Mouse (Mus musculus) brain, embryonic 18.5 days (tissue): ENCODE measurements around the gene Ebp.
A peak's percentile ranks its signal among the peaks of the same experiment; 100 is the strongest.

Experiments used
- DNase-seq: peaks from one replicate; pipeline ENCODE4 v3.0.0-alpha.2; 2012; ENCODE audit warnings: low read depth, low spot score

Gene Ebp

DNA sequence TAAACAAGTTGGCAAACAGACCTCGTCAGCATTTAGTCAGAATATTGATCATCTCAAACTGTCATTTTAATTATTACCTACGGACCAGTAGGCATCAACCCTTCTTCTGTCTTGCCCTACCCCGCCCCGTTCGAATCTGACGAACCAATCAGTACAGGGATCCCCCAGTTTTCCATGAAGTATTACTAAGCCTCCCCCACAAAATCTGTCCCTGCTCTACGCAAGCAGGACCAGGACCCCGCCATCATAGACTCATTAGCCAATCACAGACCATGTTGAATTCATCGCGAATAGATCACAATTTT is at the start of gene Ebp:
TSS of gene Ebp (minus strand) at position 94 of the 305 bp plus-strand sequence.
- DNase-seq: no peak

DNA sequence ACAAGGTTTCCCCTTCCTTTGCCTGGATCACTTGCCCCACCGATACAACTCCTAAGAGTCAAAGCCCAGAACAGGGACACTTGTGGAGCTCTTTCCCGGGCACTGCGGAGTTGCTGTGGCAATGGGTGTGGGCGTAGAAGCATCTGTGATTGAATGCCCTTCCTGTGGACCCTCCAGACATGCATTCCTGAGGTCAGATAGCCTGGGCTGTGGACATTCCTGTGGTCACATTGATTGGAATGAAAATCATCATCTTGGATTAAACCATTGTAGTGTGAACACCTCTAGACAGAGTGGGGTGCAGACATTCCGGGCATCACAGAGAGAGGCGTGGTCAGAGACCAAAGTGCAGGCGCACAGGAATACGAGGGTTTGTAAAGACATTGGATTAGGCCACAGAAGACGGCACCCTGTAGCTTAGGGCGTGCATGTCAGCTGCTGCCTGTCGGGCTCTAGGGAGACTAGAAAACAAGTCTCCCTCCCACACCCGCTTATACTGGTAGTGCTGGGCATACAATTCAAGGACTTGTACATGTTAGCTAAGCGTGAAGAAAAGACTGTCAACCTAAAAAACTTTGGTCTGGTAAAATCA is 45.6 kb upstream of the Ebp start:
- DNase-seq: no peak

DNA sequence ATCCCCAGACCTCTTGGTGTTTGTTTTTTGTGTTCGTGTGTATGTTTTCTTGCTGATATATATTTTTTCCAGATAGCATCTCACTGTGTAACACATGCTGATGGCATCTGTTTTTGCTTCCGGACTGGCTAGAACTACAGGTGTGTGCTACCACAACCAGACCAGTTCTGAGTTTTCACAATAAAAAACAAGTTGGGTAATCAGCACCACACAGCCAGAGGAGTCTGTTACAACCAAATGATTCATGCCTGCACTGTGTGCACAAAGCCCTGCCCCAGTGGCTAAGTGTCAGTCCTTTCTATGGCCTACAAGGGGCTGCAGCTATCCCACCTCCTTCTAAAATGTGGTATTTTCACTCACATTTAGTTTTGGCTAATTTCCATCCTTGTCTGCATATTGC is 43.4 kb upstream of the Ebp start:
- no peak for DNase-seq

DNA sequence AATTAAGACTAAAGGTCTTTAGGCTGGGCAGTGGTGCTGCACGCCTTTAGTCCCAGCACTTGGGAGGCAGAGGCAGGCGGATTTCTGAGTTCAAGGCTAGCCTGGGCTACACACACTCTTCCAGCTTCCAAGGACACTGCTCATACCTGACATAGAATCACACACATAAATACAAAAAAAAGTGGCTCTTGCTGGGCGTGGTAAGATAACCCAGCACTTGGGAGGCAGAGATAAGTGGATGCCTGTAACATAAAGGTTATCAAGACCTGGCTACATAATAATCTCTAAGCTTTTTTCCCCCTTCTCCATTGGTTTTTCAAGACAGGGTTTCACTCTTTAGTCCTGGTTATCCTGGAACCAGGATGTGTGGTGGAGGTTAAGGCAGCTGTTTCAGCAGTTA is 40.3 kb upstream of the Ebp start:
- no peak for DNase-seq

DNA sequence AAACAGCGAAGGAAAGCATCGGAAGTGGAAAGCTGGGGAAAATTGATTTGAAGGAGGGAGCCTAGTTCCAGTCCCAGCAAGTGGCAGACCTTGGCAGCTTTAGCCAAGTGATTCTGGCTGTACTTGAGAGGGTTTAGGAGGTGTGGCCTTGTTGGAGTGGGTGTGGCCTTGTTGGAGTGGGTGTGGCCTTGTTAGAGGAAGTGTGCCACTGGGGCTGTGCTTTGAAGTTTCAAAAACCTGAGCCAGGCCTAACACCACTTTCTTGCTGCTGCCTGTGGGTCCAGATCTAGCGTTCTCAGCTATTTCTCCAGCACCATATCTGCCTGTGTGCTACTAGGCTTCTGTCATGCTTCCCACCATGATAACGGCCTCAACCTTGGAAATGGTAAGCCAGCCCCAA is 37.0 kb upstream of the Ebp start:
- DNase-seq: no peak

DNA sequence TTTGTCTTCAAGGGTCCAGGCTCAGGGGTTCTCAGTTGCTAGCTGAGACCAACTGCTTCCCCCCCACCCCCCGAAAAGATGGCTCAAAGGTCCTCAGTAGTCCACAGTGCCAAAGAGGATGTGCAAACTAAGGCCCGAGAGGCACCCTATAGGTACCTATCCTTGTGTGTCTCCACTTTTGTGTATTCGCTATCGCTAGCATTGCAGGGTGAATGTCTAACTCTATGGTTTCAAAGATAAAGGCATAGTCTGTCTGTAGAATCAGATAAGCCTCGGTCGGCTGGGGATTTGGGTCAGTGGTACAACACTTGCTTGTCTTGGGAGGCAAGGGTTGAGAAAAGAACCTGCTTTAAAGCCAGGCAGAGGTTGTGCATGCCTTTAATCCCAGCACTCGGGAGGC is 30.2 kb upstream of the Ebp start:
- DNase-seq: no peak

DNA sequence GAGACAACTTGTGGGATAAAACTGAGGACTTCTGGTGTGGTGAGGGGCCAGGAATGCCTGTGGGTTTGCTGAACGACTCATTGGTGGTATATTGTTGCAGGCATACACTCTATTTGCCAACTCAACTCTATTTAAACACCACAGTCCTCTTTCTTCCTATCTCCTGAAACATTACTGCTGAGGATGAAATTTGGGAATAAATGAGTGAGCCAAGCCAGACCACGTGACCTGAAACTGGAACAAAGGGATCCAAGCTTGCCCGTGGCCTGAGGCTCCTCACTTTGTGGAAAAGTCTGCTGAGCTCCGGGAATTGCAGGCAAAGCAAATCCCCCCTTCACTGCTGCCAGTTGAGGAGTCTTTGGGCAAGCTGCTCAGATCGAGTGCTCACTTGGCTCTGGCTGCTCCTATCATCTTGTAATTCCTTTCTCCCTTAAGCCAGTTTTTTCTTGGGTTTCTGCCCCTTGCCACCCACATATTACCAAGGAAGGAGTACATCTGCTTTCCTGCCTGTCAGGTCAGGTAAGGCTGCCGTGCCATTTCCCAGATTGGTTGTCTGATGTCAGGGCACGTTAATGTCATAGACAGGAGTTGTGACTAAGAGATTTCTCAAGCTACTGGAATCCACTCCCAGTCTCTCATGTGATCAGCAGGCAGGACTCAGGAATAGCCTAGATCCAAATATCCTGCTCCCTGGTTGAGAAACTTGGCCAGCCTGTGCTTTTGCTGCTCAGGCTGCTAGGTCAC is 29.5 kb upstream of the Ebp start:
- DNase-seq: no peak

DNA sequence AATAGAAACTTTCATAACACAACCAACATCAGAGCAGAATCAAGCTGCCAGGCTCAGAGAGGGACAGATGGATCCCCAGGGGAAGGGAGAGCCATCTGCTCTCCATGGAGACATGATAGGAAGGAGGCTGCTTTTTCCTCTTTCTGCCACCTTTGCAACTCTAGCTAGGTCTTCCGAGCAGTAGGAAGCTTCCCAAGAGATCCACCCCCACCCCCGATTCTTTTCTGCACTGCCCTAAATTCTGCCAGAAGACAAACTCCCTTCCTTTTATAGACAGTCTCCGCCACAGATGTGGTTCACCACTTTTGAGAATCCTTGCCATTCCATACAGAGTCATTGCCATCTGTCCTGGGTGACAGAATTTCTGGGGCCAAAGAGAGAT is 29.0 kb upstream of the Ebp start:
- DNase-seq: no peak

DNA sequence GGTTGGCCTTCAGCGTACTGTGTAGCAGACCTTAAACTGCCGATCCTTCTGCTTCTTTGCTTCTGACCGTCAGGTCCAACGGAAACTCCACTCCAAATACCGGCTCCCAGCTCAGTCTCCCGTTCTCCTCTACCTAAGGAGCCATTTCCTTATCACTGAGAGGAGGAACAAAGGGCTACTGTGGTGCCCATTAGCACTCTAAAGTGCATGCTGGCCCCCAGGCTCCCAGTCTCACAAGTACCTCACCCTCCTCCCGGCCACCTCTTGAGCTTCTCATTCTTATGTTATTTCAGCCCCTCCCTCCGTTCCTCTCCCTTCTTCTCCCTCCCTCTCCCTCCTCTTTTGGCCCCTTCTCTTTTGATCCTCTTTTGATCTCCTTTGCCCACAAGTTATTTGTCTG is 26.3 kb upstream of the Ebp start:
- no peak for DNase-seq

DNA sequence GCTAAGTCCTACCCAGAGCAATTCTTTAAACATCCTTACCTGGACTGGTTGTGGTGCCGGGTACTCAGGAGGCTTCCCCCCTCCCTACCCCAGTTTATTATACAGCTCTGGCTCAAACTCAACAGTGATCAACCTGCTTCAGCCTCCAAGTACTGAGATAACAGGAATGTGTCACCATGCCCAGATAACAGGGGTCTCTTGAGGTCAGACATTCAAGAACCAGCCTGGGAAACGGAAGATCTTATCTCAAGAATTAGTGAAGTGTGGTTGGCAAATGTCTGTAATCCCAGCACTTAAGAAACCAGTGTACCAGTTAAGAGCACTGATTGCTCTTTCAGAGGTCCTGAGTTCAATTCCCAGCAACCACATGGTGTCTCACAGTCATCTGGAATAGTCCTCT is 24.8 kb upstream of the Ebp start:
- DNase-seq: no peak

DNA sequence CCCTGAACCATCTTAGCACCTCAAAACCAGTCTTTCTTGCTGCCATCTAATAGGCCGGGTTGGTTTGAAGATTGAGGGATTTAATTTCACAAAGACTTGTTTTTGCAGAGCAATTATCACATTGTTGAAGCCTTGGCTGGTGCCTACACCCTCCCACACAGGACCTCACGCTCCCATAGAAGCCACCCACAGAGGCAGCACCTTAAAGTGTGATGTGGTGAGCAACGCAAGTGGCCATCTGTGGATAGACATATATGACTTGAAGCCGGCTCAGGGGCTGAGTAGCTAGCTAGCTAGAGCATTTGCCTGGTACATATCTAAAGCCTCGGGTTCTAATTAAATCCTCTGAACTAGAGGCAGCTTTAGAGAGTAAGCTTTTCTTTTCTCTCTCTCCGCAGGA is 24.1 kb upstream of the Ebp start:
- DNase-seq: no peak

DNA sequence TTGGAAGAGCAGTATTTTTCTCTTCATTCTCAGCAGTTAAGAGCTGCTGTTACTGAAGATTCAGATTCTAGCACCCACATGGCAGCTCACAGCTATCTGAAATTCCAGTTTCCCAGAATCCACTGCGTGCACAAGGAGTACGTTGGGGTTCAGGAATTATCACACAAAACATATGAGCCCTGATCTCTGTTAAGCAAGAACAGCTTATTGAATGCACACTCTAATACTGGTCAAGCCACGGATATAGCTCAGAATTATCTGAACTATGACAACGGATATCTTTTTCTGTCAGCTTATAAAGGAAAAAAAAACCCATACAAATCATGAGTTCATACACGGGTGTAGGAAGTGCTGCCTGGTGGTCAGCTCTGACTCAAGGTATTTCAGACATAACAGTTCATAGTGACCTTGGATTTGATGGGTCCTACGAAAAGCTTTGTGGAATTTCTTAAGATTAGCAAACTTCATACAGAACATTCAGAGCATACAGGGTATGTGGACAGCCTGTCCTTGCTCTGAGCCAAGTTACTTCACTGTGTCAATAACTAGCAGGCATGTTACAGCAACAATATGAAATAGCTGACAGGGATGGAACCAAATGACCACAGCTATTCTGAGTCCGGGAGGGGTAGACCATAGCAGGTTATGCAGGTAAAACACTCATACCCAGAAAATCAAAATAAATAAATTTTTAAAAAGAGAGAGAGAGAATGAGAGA is 18.3 kb upstream of the Ebp start:
- DNase-seq: no peak

DNA sequence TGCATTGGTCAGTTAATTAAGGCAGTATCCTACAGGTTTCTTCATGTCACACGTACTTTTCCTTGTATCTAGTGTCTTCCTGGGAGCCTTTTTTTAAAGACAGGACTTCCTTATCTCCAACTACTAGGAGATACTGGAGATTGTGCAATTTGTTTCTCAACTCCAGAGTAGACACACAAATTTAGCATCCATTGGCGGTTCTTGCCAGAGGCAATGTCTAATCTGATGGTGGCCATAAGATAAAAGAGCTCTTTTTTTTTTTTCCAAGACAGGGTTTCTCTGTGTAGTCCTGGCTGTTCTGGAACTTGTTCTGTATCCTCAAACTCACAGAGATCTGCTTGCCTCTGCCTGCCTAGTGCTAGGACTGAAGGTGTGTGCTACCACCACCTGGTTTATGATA is 16.4 kb upstream of the Ebp start:
- no peak for DNase-seq

DNA sequence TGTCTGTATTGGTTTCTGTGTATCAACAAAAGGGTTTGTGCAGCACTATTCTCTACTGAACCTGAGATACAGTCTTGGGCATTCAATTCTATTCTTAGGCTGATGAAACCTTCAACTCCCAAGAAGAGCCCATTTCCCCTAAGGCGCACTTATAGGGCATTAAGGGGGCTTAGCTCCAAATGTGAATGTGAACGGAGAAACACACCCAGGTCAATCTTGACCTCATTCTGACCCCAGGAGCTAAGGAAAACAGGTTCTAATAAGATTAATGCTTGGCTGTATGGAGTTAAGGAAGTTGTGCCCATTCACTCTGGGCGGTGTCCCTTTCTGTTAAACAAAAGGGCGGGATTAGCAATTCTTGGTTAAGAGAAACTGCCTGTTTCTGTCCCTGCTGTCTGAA is 13.9 kb upstream of the Ebp start:
- DNase-seq: no peak

DNA sequence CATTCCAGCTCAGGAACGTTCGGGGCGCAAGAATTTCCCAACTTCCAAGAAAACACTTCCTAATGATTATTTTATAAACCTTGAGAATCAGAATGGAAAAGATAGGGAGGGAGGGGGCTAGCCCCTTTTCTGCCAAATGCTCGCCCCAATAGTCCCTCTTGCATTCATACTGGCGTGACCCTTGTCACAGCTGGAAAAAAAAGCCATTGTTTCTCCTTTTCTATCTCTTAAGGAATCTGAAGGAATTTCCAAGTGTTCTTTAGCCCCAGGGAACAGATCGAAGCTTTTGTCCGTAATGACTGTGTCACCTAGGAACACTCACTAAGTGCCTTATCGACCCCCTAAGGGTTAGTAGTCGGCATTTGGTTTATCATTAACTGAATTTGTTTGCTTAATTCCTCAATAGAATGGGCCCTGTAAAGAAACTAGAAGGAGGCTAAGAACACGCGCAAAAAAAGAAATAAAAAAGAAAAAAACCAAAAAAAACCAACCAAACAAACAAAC is 13.4 kb upstream of the Ebp start:
- no peak for DNase-seq

DNA sequence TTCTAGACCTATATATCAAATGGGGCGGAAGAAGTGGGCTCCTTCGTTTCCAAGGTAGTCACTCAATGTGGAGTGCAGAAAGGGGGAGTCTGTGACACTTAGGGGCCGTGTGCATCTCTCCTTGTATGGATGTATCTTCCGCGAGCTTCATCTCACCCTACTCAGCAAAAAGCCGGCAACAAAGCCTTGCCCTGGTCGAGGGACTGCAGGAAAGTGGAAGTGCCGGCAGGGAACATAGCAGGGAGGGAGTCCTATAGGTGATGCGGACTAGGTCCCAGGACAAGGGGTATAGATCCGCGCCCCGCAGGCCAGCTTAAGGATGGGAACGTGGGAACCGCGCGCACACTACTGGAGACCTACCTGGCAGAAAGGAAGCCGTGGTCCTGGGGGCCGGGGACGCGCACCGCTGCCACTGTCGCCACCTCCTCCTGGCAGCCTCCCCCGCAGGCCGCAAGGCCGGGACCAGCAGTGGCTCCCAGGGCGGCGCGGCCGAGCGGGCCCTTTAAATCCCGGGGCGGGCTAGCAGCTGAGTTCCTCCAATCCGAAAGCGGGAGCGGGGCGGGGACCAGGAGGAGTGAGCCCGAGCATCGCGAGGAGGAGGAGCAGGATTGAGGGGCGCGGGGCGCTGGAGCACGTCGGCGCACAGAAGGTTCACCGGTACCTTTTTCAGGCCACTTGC is 12.8 kb upstream of the Ebp start, which contains the start of gene Porcn:
TSS of gene Porcn (minus strand) at position 511 of the 679 bp plus-strand sequence.
- DNase-seq: peak; percentile 65

DNA sequence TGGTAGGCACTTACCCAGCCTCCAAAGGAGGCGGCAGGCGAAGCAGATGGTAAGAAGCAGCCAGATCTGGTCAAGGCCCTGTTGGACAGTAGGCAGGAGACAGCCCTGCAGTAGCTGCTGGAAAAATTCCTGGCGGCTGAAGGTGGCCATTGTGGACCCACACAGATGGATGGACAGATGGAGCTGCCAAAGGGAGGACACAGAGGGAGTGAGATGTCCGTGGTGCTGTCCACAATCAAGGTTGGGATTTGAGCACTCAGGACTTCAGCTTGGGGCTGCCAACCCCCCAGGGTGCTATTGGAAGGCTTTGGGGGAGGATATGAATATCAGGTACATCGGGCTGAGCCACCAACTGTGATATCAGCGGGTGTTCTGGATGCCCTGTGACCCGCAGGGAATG is 12.2 kb upstream of the Ebp start:
- no peak for DNase-seq

DNA sequence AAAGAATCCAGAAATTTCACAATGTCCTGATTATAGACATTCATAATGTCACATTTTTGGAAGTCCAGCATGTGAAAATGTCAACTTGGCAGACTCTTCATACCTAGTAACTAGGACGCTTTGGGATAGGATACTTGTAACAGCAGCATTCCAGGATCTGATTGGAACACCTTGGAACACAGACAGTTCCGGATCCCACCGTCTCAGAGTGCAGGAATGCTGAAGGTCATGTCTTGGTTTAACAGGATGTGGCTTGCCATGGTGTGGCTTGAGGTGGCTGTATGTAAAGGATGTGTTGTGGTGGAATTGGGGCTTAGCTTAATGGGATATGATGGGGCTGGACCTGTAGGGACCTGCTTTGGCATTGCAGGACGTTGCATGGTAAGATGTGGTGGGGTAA is 11.8 kb upstream of the Ebp start:
- DNase-seq: no peak

DNA sequence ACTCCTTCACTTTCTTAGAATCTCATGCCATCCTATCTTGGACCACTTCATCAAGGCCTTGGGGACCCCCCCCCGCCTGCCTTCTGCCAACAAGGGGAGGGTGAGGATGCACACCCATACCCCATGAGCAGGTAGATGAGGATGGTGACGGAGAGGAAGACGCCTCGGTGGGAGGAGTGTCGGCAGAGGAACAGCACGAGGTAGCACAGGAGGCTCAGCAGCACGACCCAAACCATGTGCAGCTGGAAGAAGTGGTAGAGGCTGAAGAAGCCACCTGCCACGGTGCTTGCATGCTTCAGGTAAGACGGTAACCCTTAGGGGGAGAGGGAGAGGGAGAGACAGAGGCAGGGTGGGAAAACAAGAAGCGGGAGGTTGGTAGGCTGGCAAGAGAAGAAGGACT is 10.8 kb upstream of the Ebp start:
- no peak for DNase-seq

DNA sequence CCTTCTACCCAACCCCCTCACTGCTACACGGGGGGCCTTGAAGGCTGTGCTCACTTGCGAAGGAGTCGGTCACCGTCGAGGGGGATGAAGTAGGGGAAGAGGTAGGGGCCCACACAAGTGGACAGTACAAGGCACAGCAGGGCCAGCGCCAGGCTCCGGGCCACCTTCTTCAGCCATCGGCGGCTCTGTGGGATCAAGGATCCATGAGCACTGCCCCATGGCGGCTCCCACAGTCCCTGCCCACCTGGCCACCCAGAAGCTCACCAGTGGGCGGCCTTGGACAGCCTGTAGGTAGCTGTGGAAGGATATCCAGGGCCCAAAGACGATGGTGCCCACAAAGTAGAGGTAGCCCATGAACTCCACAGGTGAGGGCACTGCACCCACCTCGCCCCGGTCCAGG is 9.8 kb upstream of the Ebp start:
- DNase-seq: no peak

DNA sequence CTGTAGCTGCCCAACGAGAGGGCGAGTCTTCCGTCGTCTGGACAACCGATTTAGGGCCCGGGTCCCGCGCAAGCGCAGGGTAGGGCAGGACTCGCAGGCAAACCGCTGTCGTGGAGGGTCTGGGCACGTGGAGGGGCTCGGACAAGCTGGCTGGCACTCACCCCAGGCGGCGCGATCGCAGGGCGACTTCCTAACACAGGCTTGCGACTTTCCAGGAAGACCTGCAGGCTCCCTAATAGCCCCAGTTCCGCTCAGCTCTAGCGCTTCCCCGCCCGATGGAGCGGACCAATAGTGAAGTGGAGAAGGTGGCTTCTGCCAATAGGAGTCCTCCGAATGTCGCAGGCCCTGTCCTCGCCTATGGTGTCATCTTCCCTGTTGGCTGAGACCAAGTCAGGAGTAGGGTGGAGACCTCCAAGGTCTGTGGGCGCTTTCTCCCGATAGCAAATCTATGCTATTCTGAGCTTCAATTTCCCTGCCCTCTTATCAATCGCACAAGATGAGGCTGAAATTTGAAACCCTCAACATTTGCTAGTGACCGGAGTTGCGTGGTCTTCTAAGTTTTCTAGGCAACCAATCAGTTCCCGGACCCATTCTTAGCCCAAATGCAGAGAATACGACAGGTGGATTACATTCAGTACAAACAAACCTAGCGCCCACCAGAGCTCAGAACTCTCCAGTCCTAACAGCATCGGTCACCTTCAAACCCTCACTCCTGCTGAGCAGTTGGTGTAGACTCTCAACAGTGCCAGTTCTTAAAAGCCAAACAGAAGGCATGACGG is 483 bp downstream of the Ebp start:
- peak; percentile 73 for DNase-seq
